Mouse (Mus musculus) spleen, postnatal 36 days (tissue): ENCODE data around the gene Tanc1.
"Not testable (repeated sequence)": the region's sequence is repeated elsewhere in the genome, so short reads cannot be mapped to it uniquely, and the experiment has no call there.

Experiments
- DNase-seq, 2 experiments: peaks; one replicate each; pipeline ENCODE4 v3.0.0; 2022; ENCODE audit warnings: low spot score in 2 of 2, mixed read lengths in 1 of 2

Tanc1 gene

DNA sequence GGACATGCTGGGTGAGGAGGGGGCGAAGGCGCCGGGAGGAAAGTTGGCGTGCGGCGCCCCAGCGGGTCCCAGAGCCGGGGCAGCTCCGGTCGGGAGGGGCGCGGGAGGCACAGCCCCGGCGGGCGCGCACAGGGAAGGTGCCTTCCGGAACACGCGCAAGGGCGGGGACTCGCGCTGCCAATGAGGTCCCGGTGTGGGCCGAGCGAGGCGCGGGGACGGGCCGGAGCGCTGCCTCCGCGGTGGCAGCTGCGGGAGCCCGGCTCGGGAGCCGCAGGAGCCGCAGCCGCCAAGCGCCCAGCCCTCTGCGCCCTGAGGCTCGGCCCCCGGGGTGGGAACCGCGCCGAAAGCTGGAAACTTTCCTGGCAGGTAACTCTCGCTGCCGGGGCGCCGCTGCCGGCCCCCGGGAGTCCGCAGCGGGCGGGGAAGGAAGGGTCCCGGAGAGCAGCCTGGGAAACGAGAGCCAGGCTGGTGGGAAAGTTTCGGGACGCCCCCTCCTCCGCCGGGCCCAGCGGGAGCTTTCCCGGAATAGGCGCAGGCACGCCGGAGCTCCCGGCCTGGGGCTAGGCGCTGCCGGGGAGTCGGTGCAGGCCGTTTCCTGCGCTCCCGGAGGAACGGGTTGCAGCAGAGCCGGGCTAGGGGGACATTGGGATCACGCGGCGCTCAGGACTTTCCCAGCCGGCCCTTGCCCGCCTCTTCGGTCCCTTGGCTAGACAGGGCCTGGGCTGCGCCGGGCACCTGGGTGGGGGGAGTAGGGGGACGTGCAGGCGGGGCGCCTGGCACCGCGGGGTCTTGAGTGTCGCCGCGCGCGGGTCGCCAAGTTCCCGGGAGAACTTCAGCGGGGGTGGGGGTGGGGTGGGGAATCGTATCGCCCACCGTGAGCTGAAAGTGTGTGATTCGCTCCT, at the start of gene Tanc1:
TSS of gene Tanc1 (plus strand) at position 212 of the 902 bp plus-strand sequence.
- DNase-seq, result peak; percentile 71 to 75

DNA sequence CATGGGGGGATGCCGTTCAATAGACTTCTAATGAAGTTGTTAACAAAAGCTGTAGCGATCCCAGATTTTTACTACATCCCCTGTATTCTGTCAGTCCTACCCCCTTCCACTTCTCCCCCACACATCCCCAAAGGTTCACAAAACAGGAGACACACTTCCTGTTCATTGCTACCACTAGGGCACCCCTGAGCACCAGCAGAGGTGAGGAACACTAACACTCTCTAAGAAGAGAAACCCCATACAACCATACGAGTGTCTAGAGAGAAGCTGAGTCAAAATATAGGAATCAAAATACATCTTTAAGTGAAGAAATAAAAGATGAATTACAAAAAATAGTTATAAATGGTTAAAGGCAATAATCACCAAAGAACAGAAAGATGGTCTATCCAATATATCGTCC, 49.6 kb upstream of the Tanc1 start:
- DNase-seq, result no peak

DNA sequence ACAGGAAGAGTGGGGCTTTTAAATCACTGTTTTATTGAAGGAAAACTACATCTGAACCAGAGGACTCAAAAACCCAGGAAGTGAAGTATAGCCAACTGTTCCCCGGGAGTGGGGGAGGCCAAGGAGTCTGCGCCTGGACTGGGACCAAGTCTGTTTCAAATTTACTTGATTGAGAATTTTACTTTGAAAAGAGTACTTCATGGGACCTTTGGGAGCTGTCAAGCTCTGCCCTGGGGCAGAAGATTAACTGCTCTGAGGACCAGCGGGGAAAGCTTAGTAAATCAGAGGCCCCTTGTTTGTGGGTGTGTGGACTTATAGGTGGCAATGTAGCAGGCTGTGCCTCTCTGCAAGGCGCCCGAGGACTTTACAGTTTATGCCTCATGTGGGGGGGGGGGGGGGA, 49.1 kb upstream of the Tanc1 start:
- peak in 1 of 2 experiments; percentile 3 for DNase-seq

GRCm38 (mm10) chr2:59564029-59564611, 47.7 kb upstream of the Tanc1 start:
- DNase-seq, result not testable (repeated sequence)

- DNase-seq, result no peak
These were observed 46.9 kb upstream of the Tanc1 start for GRCm38 (mm10) chr2:59564947-59565346.

DNA sequence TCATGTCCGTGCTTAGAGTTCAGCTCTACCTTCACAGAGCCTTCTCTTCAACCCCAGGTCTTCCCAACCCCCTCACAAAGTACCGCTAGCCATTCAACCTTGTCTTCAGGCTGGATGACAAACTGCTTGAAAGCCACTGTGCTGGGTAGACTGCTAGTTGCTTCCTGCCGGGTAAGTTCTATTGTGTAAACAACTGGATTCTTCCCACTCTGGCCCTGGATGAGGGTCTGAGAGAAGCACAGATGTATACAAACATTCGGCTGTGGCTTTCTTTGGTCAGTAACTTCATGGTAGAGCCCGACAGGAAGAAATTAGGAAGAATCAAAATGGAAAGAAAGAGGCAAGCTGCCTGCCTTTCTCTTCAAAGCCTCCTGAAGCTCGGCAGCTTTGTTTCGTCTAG, 30.9 kb upstream of the Tanc1 start:
- no peak for DNase-seq

GRCm38 (mm10) chr2:59583961-59584360, 27.9 kb upstream of the Tanc1 start:
- no peak for DNase-seq

- DNase-seq, result no peak
These were observed 24.3 kb upstream of the Tanc1 start for GRCm38 (mm10) chr2:59587387-59588095.

GRCm38 (mm10) chr2:59588096-59588405, 23.8 kb upstream of the Tanc1 start:
- DNase-seq, result no peak

DNA sequence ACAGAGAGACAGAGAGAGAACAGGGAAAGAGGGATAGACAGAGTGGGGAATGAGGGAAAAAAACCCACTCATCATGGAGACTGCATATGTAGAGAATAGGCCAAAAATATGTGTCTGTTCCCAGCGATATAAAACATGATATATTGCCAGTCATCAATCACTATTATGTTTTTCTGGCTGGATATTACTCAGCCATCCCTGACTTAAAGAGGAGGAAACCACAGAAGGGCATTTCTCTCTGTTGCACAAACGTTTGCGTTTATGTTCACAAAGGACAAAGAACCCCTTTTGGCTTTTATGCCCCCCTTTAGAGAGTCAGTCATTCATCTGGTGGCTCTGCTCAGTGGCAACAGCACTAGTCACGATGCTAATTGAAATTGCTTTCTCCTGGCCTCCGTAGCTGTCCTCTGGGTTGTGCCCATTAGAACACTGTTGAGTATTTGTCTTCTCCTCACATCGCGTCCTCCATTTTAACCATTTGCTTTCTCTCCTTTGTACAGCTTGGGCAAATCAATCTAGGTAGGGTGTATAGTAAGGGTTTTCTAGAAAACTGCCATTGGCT, 18.4 kb upstream of the Tanc1 start:
- DNase-seq, result no peak

GRCm38 (mm10) chr2:59594095-59594494, 17.7 kb upstream of the Tanc1 start:
- no peak for DNase-seq

DNA sequence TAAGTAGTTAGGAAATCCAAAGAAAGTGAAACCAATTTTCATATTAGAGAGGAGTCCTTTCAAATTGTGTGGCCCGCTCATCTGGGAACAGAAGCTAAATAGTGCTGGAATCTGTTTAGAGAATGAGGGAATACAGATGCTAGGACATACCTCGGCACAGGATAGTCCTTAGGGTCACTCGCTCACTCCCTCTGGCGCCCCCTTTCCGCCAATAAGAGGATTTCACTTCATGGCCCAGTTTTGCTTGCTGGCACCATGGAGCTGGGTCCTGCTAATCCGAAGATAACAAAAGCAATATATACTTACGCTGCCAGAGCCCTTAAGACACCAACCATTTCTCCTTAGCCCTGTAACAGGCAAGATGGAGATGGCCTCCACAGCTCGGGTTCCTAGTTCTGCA, 15.3 kb upstream of the Tanc1 start:
- DNase-seq, result no peak

DNA sequence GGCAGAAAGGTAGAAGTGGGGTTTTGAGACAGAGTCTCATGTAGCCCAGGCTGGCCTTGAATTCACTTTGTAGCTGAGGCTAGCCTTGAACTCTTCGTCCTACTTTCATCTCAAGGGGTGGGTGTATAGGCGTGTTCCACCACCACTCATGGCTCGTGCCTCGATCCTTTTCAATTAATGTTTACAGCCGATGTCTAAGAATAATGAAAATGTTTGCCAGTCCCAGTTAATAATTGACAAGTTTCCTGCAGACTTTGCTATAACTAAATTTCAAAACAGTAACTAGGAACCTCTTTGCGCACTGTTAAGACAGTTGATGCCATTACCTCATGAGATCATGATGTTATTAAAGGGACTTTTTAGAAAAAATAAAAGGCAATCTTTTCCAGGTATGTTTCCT, 13.6 kb upstream of the Tanc1 start:
- DNase-seq, result no peak

DNA sequence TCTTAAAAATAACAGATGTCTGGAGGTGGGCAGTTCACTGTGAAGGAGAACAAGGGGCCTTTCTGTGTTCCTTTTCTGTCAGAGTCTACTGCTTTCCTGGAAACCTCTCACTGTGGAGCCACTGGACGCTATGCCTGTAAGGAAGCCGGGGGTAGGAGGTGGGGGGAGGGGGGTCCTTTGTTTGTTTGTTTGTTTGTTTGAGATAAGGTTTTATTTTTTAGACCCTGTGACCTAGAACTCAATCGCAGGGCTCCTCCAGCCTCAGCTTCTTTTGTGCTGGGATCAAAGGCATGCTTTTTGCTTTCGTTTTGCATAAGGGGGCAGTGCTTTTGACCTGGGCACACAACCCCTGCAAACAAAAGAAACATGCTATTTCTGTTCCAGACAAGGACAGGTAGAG, 12.9 kb upstream of the Tanc1 start:
- DNase-seq, result no peak

GRCm38 (mm10) chr2:59599338-59600111, 12.3 kb upstream of the Tanc1 start:
- DNase-seq, result no peak

DNA sequence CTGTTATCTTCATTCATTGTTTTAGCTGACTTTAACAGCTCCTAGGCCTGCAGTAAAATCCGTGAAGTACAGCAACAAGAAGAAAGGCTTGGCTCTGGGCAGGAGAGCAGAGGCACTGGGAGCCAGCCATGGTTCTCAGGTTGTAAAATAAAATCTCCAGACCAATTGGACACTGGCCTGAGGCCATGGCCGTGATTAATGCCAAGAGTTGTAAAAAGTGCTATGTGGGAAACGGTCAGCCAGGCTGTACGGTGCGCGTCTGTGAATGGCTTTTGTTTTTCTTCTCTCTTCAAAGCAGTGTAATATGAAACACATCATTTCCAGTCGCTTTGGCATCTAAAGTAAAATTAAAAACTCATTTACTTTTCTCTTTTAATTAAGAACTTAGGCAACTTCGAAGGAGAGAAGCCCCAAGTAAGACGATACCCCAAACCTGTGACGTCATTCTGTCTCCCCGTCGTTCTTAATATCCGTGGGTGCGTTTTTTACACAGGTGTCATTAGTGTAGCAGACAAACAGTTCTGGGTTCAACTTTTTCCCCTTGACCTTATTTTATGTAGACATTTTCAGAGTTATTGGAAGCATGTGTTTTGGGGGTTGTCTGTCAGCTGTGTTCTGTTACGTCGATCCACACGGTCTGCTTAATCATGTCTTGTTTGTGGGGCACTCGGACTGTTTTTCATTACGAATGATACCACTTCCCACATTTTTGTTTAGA, 11.6 kb upstream of the Tanc1 start:
- no peak for DNase-seq

GRCm38 (mm10) chr2:59600980-59601379, 10.9 kb upstream of the Tanc1 start:
- DNase-seq, result no peak

DNA sequence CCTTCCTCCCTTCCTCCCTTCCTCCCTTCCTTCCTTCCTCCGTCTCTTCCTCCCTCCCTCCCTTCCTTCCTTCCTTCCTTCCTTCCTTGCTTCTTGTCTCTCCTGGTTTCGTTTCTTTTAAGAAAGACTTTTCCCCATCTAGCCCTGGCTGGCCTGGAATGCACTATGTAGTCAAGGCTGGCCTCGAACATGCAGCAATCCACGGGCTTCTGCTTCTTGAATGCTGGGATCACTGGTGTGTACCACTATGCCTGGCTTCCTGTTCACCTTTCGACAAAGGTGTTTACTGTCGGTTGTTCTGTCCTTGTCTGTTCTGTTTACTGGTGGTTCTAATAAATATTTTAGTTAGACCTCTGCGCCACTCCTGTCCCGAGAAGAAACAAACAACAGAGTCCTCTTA, 10.4 kb upstream of the Tanc1 start:
- DNase-seq, result no peak

DNA sequence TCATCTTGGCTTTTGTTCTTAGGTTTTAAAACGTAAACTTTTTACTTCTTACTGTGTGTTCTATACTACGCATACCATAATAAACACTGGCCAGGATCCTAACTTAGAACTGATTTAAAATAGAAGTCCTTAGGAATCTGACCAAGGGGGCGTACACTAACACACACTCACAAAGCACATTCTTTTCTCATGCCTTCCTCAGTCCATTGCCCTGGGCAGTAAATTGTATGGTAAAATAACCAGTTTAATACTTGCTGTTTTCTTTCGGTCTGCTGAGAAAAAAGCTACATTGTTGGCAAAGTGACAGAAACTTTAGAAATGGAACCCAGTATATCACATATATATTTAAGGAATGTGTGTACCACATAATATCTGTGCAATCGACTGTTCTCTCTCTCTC, 2.9 kb upstream of the Tanc1 start:
- no peak for DNase-seq

DNA sequence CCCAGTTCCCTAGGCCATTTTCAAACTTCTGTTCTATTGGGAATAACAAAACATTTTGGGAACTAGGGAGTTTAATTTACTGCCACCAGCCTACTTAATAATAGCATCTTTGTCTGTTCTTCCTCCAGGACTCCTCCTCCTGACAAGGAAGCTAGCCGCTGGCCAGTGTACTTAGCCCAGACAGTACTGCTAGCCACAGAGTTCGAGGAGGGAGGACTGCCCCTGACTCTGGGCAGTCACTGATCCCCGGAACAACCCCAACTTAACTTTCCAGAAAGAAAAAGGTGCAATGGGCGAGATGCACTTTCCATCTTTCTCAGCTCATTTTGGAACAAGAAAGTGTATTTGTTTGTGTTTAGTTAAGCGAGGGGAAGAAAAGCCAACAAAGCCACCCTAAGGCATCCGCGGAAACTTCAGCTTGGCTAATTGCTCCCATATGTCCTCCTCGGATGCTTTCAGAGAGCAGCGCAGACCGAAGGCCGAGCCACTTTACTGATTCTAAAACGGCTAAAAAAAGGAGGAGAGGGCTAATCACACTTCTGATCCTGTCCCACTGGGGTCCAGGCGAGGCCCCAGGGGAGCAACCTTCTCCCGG, 529 bp upstream of the Tanc1 start:
- DNase-seq, result no peak
